Mouse (Mus musculus) heart, embryonic 16.5 days (tissue): ENCODE measurements around the gene Rimbp3. TPM values are rescaled to one million over a fixed set of nuclear protein-coding genes. Genes with fewer than 3 reads are reported as not detected.

Experiments used
- ATAC-seq: fragments of 200-750 bp; cut with Nextera tagmentation; replicated peaks from 2 replicates; pipeline ENCODE4 v1.8.0; 2017; ENCODE audit warnings: moderate number of reproducible peaks; ENCODE audit not compliant: insufficient read depth, low FRiP score; ENCODE audit errors: extremely low read depth
- H3K27ac ChIP-seq: fragments of 300-500 bp; sonication (generic); 2 replicates; pipeline ENCODE4 v1.5.1; 2014; ENCODE audit warnings: mild to moderate bottlenecking, low read length, control low read depth, moderate library complexity
- H3K27me3 ChIP-seq: fragments of 300-500 bp; sonication (generic); 2 replicates; pipeline ENCODE4 v1.6.1; 2014; ENCODE audit warnings: low read length, mixed read lengths; ENCODE audit not compliant: control insufficient read depth, insufficient read depth
- H3K36me3 ChIP-seq: fragments of 300-500 bp; sonication (generic); 2 replicates; pipeline ENCODE4 v1.6.1; 2014; ENCODE audit not compliant: control insufficient read depth, insufficient read depth
- H3K4me1 ChIP-seq: fragments of 300-500 bp; sonication (generic); 2 replicates; pipeline ENCODE4 v1.6.1; 2014; ENCODE audit warnings: low read length, mixed read lengths; ENCODE audit not compliant: control insufficient read depth, insufficient read depth
- H3K4me2 ChIP-seq: fragments of 300-500 bp; sonication (generic); 2 replicates; pipeline ENCODE4 v1.6.1; 2014; ENCODE audit warnings: low read depth, mild to moderate bottlenecking, control low read depth, low read length
- H3K4me3 ChIP-seq: fragments of 300-500 bp; sonication (generic); 2 replicates; pipeline ENCODE4 v1.5.1; 2014; ENCODE audit warnings: mild to moderate bottlenecking, control low read depth, low read length
- H3K9ac ChIP-seq: fragments of 300-500 bp; sonication (generic); 2 replicates; pipeline ENCODE4 v1.6.1; 2014; ENCODE audit warnings: low read length, control low read depth
- H3K9me3 ChIP-seq: fragments of 300-500 bp; sonication (generic); replicated peaks from 2 replicates; pipeline ENCODE4 v1.6.1; 2016; ENCODE audit warnings: low read length; ENCODE audit not compliant: control insufficient read depth
- WGBS: fragments of 180-500 bp; shearing (Covaris S2); extraction: QIAGEN DNeasy Blood & Tissue Kit; methylation state at CpG from one replicate; pipeline ENCODE4 v1.1.7; 2014; 5-methylcytosine and 5-hydroxymethylcytosine counted together
- polyA plus RNA-seq: library from polyadenylated mRNA; unstranded; fragments of >200 nt; fragmentation: Nextera tagmentation; extraction: Ambion mirVana; gene quantifications from 2 replicates; pipeline ENCODE4 v1.2.1, GENCODE M21; 2015

The Rimbp3 gene
- polyA plus RNA-seq, 1 experiment from 2014 or later = 0.34 TPM

- peak overlapping the region; percentile 85 for H3K27ac ChIP-seq
- H3K4me1 ChIP-seq = peaks cover 52% of the 10 kb centered on the region
- H3K9ac ChIP-seq = peak overlapping the region; percentile 40; the same call in 1 of the 2 replicates
- H3K4me2 ChIP-seq = 0 out of 2 replicates have a peak overlapping the region, but pooled peaks have one; percentile 11
- H3K4me3 ChIP-seq = no peak overlapping the region
- no peaks in the 10 kb centered on the region for H3K36me3 ChIP-seq
- ATAC-seq = peak; percentile 72
- WGBS = 36% methylated on average over 4 of the region's 4 CpGs
- no peaks in the 10 kb centered on the region for H3K27me3 ChIP-seq
- no peaks in the 10 kb centered on the region for H3K9me3 ChIP-seq
Observed at GRCm38 (mm10) chr16:17247727-17248126, 39.3 kb downstream of the Rimbp3 start.

DNA sequence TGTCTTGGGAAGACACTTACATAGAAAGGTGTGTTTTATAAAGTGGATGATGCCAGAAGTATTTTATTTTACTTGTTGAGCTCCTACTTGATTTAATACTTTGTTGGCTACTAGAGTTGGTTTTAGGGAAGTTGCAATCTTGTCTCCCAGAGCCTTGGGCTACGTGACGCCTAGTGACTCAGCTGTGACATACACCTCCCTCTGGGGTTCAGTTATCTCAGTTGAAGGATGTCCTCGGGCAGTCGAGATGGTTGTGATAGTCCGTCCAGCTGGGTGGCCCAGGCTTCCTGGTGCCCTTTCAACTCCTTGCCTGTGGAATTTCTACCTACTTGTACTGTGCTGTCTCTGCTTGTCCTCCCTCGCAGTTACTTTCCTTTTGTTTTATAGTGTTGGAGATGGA, 40.7 kb downstream of the Rimbp3 start:
- Histone ChIP-seq H3K9ac (no peak overlapping the region), H3K27ac (no peak overlapping the region; the same call in 1 of the 2 replicates), H3K4me3 (no peak overlapping the region), H3K27me3 (no peaks in the 10 kb centered on the region), H3K36me3 (no peaks in the 10 kb centered on the region), H3K4me2 (no peak overlapping the region), H3K4me1 (peaks cover 57% of the 10 kb centered on the region), H3K9me3 (no peaks in the 10 kb centered on the region)
- no peak for ATAC-seq
- 30% methylated on average over 6 of the region's 6 CpGs for WGBS

GRCm38 (mm10) chr16:17251539-17251938, 43.1 kb downstream of the Rimbp3 start:
- H3K27me3 ChIP-seq = no peaks in the 10 kb centered on the region
- H3K36me3 ChIP-seq = no peaks in the 10 kb centered on the region
- 30% methylated on average over 3 of the region's 3 CpGs for WGBS
- peaks cover 62% of the 10 kb centered on the region for H3K4me1 ChIP-seq
- ATAC-seq = no peak
- no peak overlapping the region for H3K27ac ChIP-seq
- no peak overlapping the region for H3K9ac ChIP-seq
- peak overlapping the region; percentile 17; the same call in 1 of the 2 replicates for H3K4me2 ChIP-seq
- no peak overlapping the region for H3K4me3 ChIP-seq
- no peaks in the 10 kb centered on the region for H3K9me3 ChIP-seq

GRCm38 (mm10) chr16:17252086-17252726, 43.8 kb downstream of the Rimbp3 start:
- no peaks in the 10 kb centered on the region for H3K36me3 ChIP-seq
- H3K9me3 ChIP-seq = no peaks in the 10 kb centered on the region
- ATAC-seq = no peak
- no peak overlapping the region for H3K9ac ChIP-seq
- H3K4me3 ChIP-seq = no peak overlapping the region
- H3K4me1 ChIP-seq = peaks cover 61% of the 10 kb centered on the region
- WGBS = 51% methylated on average over 3 of the region's 3 CpGs
- H3K27me3 ChIP-seq = no peaks in the 10 kb centered on the region
- no peak overlapping the region for H3K27ac ChIP-seq
- H3K4me2 ChIP-seq = no peak overlapping the region

DNA sequence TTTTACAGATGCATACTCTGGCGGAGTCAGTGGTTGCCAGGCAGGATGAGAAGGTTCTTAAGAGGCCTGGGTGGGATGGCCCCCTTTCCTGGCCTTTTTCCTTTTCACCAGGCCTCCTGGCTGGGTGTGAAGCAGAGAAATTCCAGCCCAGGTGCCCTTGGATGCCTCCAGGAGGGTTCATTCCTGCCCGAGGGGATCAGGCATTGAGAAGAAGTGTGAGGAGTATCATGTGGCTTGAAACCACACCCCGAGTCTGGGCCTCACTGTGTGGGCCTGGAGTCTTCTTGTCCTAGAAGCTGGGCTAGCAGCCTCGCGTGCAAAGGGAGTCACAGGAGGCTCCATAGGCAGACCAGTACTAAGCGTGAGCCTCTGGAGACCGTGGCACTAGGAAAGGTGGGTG, 44.4 kb downstream of the Rimbp3 start:
- ATAC-seq = no peak
- 53% methylated on average over 7 of the region's 7 CpGs for WGBS
- Histone ChIP-seq H3K9ac (no peak overlapping the region), H3K4me1 (peaks cover 55% of the 10 kb centered on the region), H3K27ac (no peak overlapping the region), H3K9me3 (no peaks in the 10 kb centered on the region), H3K27me3 (no peaks in the 10 kb centered on the region), H3K4me2 (no peak overlapping the region), H3K4me3 (no peak overlapping the region), H3K36me3 (peaks cover 6% of the 10 kb centered on the region)

GRCm38 (mm10) chr16:17254005-17254597, 45.7 kb downstream of the Rimbp3 start:
- 0 out of 2 replicates have a peak overlapping the region, but pooled peaks have one; percentile 1 for H3K4me2 ChIP-seq
- H3K27ac ChIP-seq = no peak overlapping the region
- no peaks in the 10 kb centered on the region for H3K27me3 ChIP-seq
- H3K36me3 ChIP-seq = peaks cover 14% of the 10 kb centered on the region
- no peak overlapping the region for H3K4me3 ChIP-seq
- peaks cover 43% of the 10 kb centered on the region for H3K4me1 ChIP-seq
- no peak overlapping the region for H3K9ac ChIP-seq
- WGBS = 33% methylated on average over 4 of the region's 4 CpGs
- H3K9me3 ChIP-seq = no peaks in the 10 kb centered on the region
- ATAC-seq = no peak; the same call in 1 of the 2 replicates

- Histone ChIP-seq H3K4me1 (peaks cover 36% of the 10 kb centered on the region), H3K36me3 (peaks cover 18% of the 10 kb centered on the region), H3K27me3 (no peaks in the 10 kb centered on the region), H3K9me3 (no peaks in the 10 kb centered on the region), H3K9ac (no peak overlapping the region), H3K27ac (no peak overlapping the region), H3K4me3 (no peak overlapping the region), H3K4me2 (no peak overlapping the region)
- ATAC-seq = no peak
- 56% methylated on average over 2 of the region's 2 CpGs for WGBS
Observed at GRCm38 (mm10) chr16:17255270-17255669, 46.9 kb downstream of the Rimbp3 start.

DNA sequence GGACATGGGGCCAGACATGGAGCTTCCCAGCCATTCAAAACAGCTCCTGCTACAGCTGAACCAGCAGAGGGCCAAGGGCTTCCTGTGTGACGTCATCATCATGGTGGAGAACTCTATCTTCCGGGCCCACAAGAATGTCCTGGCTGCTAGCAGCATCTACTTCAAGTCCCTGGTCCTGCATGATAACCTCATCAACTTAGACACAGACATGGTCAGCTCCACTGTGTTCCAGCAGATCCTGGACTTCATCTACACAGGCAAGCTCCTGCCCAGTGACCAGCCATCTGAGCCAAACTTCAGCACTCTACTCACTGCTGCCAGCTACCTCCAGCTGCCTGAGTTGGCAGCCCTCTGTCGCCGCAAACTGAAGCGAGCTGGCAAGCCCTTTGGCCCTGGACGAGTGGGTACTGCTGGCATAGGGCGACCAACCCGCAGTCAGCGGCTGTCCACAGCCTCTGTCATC, 49.0 kb downstream of the Rimbp3 start:
- Histone ChIP-seq H3K9ac (no peak overlapping the region), H3K27ac (no peak overlapping the region), H3K4me2 (no peak overlapping the region), H3K36me3 (peaks cover 18% of the 10 kb centered on the region), H3K4me1 (peaks cover 27% of the 10 kb centered on the region), H3K9me3 (no peaks in the 10 kb centered on the region), H3K4me3 (no peak overlapping the region), H3K27me3 (no peaks in the 10 kb centered on the region)
- WGBS = 71% methylated on average over 9 of the region's 9 CpGs
- no peak for ATAC-seq

DNA sequence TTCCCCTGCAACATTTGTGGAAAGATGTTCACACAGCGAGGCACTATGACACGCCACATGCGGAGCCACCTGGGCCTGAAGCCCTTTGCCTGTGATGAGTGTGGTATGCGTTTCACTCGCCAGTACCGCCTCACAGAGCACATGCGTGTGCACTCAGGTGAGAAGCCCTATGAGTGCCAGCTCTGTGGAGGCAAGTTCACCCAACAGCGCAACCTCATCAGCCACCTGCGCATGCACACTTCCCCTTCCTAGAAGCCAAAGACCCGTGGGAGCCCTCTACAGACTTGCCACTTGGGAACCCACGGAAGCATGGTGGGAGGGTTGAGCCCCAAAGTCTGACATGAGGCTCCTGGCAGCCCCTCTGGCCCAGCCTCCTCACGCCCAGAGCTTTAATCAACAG, 50.5 kb downstream of the Rimbp3 start:
- H3K9ac ChIP-seq = no peak overlapping the region
- H3K4me1 ChIP-seq = peaks cover 15% of the 10 kb centered on the region
- H3K36me3 ChIP-seq = peaks cover 18% of the 10 kb centered on the region
- H3K4me3 ChIP-seq = no peak overlapping the region
- H3K27ac ChIP-seq = no peak overlapping the region
- 87% methylated on average over 12 of the region's 12 CpGs for WGBS
- H3K27me3 ChIP-seq = no peaks in the 10 kb centered on the region
- H3K9me3 ChIP-seq = no peaks in the 10 kb centered on the region
- H3K4me2 ChIP-seq = no peak overlapping the region
- no peak for ATAC-seq
